Mouse (Mus musculus) right cerebral cortex, postnatal 4 days (tissue): ENCODE results near the gene Ero1l.

ENCODE experiments used
- DNase-seq: peaks from one replicate; pipeline ENCODE4 v3.0.0-alpha.2; 2022

Gene Ero1l

GRCm38 (mm10) chr14:45304389-45304788, 14.2 kb downstream of the Ero1l start:
- no peak for DNase-seq

GRCm38 (mm10) chr14:45303939-45304338, 14.6 kb downstream of the Ero1l start:
- DNase-seq, result no peak

GRCm38 (mm10) chr14:45291608-45292007, 27.0 kb downstream of the Ero1l start:
- no peak for DNase-seq

- no peak for DNase-seq
Measured at GRCm38 (mm10) chr14:45282066-45282465, 36.5 kb downstream of the Ero1l start.

- DNase-seq, result no peak
Measured at GRCm38 (mm10) chr14:45275816-45276215, 42.8 kb downstream of the Ero1l start.

- no peak for DNase-seq
Measured at GRCm38 (mm10) chr14:45263831-45264592, 54.6 kb downstream of the Ero1l start.

- DNase-seq, result no peak
Measured at GRCm38 (mm10) chr14:45251548-45252076, 67.0 kb downstream of the Ero1l start.

- DNase-seq, result no peak
Measured at GRCm38 (mm10) chr14:45241613-45242012, 77.0 kb downstream of the Ero1l start.

- no peak for DNase-seq
Measured at GRCm38 (mm10) chr14:45239042-45239441, 79.5 kb downstream of the Ero1l start.
